Mouse (Mus musculus) lung, adult 2 months (tissue): Measurements from ENCODE around the gene Lamb2. TPM values are rescaled to one million over a fixed set of nuclear protein-coding genes. Genes with fewer than 3 reads are reported as not detected.

Experiments
- DNase-seq: peaks from one replicate; pipeline ENCODE4 v3.0.0; 2022
- H3K4me1 ChIP-seq: fragments of 200-500 bp; 2 replicates; pipeline ENCODE4 v1.6.1; 2011; ENCODE audit warnings: low read length; ENCODE audit not compliant: control insufficient read depth, insufficient read depth
- H3K4me3 ChIP-seq: fragments of 200-500 bp; replicated peaks from 2 replicates; pipeline ENCODE3; 2011; ENCODE audit warnings: low read depth, mild to moderate bottlenecking, control low read depth, low read length; ENCODE audit errors: extremely low read depth
- CTCF ChIP-seq: fragments of 200-500 bp; IDR thresholded peaks from 2 replicates; pipeline ENCODE4 v1.5.1; 2011; ENCODE audit warnings: mild to moderate bottlenecking, low read length, control low read depth; ENCODE audit not compliant: insufficient read depth
- POLR2A ChIP-seq: fragments of 200-500 bp; IDR thresholded peaks from 2 replicates; pipeline ENCODE4 v1.6.1; 2011; ENCODE audit warnings: low read depth, mild to moderate bottlenecking, control low read depth, low read length, borderline replicate concordance; ENCODE audit errors: extremely low read depth
- WGBS: fragments of 180-500 bp; shearing (Covaris S2); methylation state at CpG from one replicate; pipeline ENCODE4 v1.1.7; 2018; 5-methylcytosine and 5-hydroxymethylcytosine counted together
- polyA plus RNA-seq: library from polyadenylated mRNA; depleted of rRNA; stranded (reverse); fragments of >200 nt; gene quantifications from 2 replicates; pipeline ENCODE4 v1.2.3, GENCODE M21; 2012

The Lamb2 gene
- polyA plus RNA-seq, 1 experiment = 231 TPM

- peak; percentile 86 for DNase-seq
- WGBS = under 1% methylated on average over 20 of the region's 20 CpGs
- peaks cover 5% of the 10 kb centered on the region for H3K4me1 ChIP-seq
These were observed 839 bp upstream of the Lamb2 start for GRCm38 (mm10) chr9:108478638-108479156.

GRCm38 (mm10) chr9:108479241-108479640 is 295 bp upstream of the Lamb2 start:
- TF ChIP-seq POLR2A (no peak), CTCF (no peak)
- DNase-seq = no peak
- H3K4me1 ChIP-seq = peaks cover 5% of the 10 kb centered on the region
- H3K4me3 ChIP-seq = no peak overlapping the region
- 30% methylated on average over 11 of the region's 11 CpGs for WGBS

More at GRCm38 (mm10) chr9:108478638-108479156, 839 bp upstream of the Lamb2 start:
- peak overlapping the region; percentile 81 for H3K4me3 ChIP-seq
- TF ChIP-seq CTCF (no peak), POLR2A (peak; percentile 50; the same call in 1 of the 2 replicates)

- H3K4me3 ChIP-seq = no peak overlapping the region
- DNase-seq = no peak
These were observed 1.4 kb downstream of the Lamb2 start for GRCm38 (mm10) chr9:108480813-108481519.

GRCm38 (mm10) chr9:108481520-108482210 is 2.1 kb downstream of the Lamb2 start:
- no peak for DNase-seq
- H3K4me3 ChIP-seq = no peak overlapping the region
- H3K4me1 ChIP-seq = peaks cover 5% of the 10 kb centered on the region
- WGBS = 87% methylated on average over 19 of the region's 19 CpGs
- TF ChIP-seq CTCF = no peak

More at GRCm38 (mm10) chr9:108480813-108481519, 1.4 kb downstream of the Lamb2 start:
- 87% methylated on average over 28 of the region's 28 CpGs for WGBS
- peaks cover 5% of the 10 kb centered on the region for H3K4me1 ChIP-seq
- TF ChIP-seq CTCF = no peak
- no peak for TF ChIP-seq POLR2A

- no peak overlapping the region for H3K4me3 ChIP-seq
- peaks cover 5% of the 10 kb centered on the region for H3K4me1 ChIP-seq
- DNase-seq = no peak
- 94% methylated on average over 18 of the region's 18 CpGs for WGBS
- TF ChIP-seq POLR2A (no peak), CTCF (no peak)
These were observed 3.7 kb downstream of the Lamb2 start for GRCm38 (mm10) chr9:108483051-108483790.

- Histone ChIP-seq H3K4me1 (peaks cover 5% of the 10 kb centered on the region), H3K4me3 (no peak overlapping the region)
- TF ChIP-seq CTCF = no peak
- TF ChIP-seq POLR2A = no peak
- DNase-seq = no peak
- WGBS = 93% methylated on average over 15 of the region's 15 CpGs
These were observed 4.5 kb downstream of the Lamb2 start for GRCm38 (mm10) chr9:108484021-108484420.

GRCm38 (mm10) chr9:108485301-108485875 is 5.9 kb downstream of the Lamb2 start:
- H3K4me3 ChIP-seq = no peak overlapping the region
- H3K4me1 ChIP-seq = peaks cover 5% of the 10 kb centered on the region; the same call in 1 of the 2 replicates
- TF ChIP-seq POLR2A (no peak), CTCF (no peak)
- 94% methylated on average over 19 of the region's 19 CpGs for WGBS
- DNase-seq = no peak

- TF ChIP-seq CTCF = no peak
- TF ChIP-seq POLR2A = no peak
- H3K4me3 ChIP-seq = no peak overlapping the region
- H3K4me1 ChIP-seq = peaks cover 7% of the 10 kb centered on the region
- no peak for DNase-seq
- 94% methylated on average over 8 of the region's 8 CpGs for WGBS
These were observed 7.5 kb downstream of the Lamb2 start for GRCm38 (mm10) chr9:108486973-108487530.

GRCm38 (mm10) chr9:108488403-108488802 is 8.9 kb downstream of the Lamb2 start:
- no peak for DNase-seq
- WGBS = 92% methylated on average over 17 of the region's 17 CpGs
- peaks cover 7% of the 10 kb centered on the region for H3K4me1 ChIP-seq
- H3K4me3 ChIP-seq = no peak overlapping the region
- TF ChIP-seq POLR2A = no peak
- TF ChIP-seq CTCF = no peak
